Comparison of ENCODE assay signal across 8 mouse cellular contexts in the genomic region with DNA sequence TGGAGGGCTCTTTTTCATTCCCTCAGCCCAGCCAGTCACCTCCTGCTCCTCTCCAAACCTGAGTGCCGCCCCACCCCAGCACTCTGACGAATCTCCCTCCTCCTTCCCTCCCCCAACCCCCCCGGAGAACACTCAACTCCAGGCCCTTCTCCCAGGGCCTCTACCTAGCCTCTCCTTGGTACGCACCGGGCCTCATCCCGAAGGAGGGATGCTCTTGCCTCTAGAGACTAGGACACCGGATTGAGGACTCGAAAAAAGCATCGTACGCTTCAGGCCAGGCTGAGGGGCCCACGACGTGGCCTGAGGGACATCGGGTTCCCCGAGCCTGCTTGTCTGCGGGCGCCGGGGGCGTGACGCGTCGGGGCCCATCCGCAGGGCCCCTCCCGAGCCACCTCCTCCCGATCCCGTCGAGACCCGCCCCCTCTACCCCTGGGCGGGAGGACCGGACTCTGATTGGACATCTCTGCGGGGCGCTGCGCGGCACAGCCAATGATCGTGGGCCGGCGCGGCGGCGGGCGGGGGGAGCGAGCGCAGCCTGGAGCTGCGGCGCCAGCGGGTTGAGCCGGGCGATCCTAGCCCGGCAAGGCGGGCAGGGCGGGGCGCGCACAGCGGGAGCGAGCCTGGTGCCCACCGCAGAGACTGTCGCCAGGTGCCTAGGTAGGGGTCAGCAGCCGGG. TPM values are rescaled to one million over a fixed set of nuclear protein-coding genes. Genes with fewer than 3 reads are reported as not detected.
DNase-seq lines count a peak whose midpoint lies in the region; ATAC-seq and TF ChIP-seq lines count a peak whose summit lies in the region.

Camkk1 (plus strand) TSS at position 538 of the 676 bp plus-strand sequence.

- peaks cover 51% of the 10 kb centered on the region for H3K4me1 ChIP-seq in G1E (ENCODE audit: insufficient read depth, low read depth, low read length)
- peaks cover 19% of the 10 kb centered on the region for H3K4me1 ChIP-seq in forebrain, embryonic 16.5 days (replicated peaks; ENCODE audit: control insufficient read depth, insufficient read depth, low read length)
- H3K4me1 ChIP-seq in neural tube, embryonic 15.5 days, result peaks cover 43% of the 10 kb centered on the region

- H3K4me3 ChIP-seq in G1E (ENCODE audit: low read depth, low read length), result peak within 1 kb of the TSS; percentile 77
- peak within 1 kb of the TSS; percentile 63 for H3K4me3 ChIP-seq in forebrain, embryonic 16.5 days (replicated peaks; ENCODE audit: low read length)
- H3K4me3 ChIP-seq in neural tube, embryonic 15.5 days (replicated peaks), result peak within 1 kb of the TSS; percentile 72

- intact Hi-C loops in heart, postnatal 36 days (cut with DNase I), result no loop called here

- peaks cover 81% of the 10 kb centered on the region for H3K27me3 ChIP-seq in G1E (ENCODE audit: insufficient read depth, low read length)
- peaks cover 8% of the 10 kb centered on the region for H3K27me3 ChIP-seq in forebrain, embryonic 16.5 days (replicated peaks; ENCODE audit: control insufficient read depth, insufficient read depth, low read length)
- no peaks in the 10 kb centered on the region for H3K27me3 ChIP-seq in neural tube, embryonic 15.5 days (replicated peaks)

- peak within 1 kb of the TSS; percentile 91 for H3K4me2 ChIP-seq in forebrain, embryonic 16.5 days (ENCODE audit: low read length)
- peak within 1 kb of the TSS; percentile 71 for H3K4me2 ChIP-seq in neural tube, embryonic 15.5 days

- H3K36me3 ChIP-seq in G1E (replicated peaks), result peaks cover 6% of the 10 kb centered on the region
- H3K36me3 ChIP-seq in forebrain, embryonic 16.5 days (ENCODE audit: control insufficient read depth, insufficient read depth), result no peaks in the 10 kb centered on the region
- no peaks in the 10 kb centered on the region for H3K36me3 ChIP-seq in neural tube, embryonic 15.5 days

- peak; percentile 98 for ATAC-seq in G1E (ENCODE audit: extremely low read depth, insufficient number of reproducible peaks, low FRiP score, poor library complexity, severe bottlenecking)
- peak; percentile 96 for ATAC-seq in forebrain, embryonic 16.5 days
- ATAC-seq in neural tube, embryonic 15.5 days (ENCODE audit: low FRiP score), result peak; percentile 95

- H3K27ac ChIP-seq in forebrain, embryonic 16.5 days (ENCODE audit: low read length), result peak within 1 kb of the TSS; percentile 36; the same call in 1 of the 2 replicates
- peak within 1 kb of the TSS; percentile 75 for H3K27ac ChIP-seq in neural tube, embryonic 15.5 days (replicated peaks)

- peak within 1 kb of the TSS; percentile 64 for H3K9ac ChIP-seq in forebrain, embryonic 16.5 days (replicated peaks; ENCODE audit: low read depth, low read length)
- peak within 1 kb of the TSS; percentile 75 for H3K9ac ChIP-seq in neural tube, embryonic 15.5 days (replicated peaks)

- WGBS in forebrain, embryonic 16.5 days, result under 1% methylated on average over 50 of the region's 57 CpGs
- WGBS in neural tube, embryonic 15.5 days, result under 1% methylated on average over 52 of the region's 57 CpGs

- DNase-seq in G1E (ENCODE audit: low spot score), result peak; percentile 100
- peak; percentile 97 for DNase-seq in cerebellum, adult 11 months
- DNase-seq in heart, postnatal 36 days, result peak; percentile 89 to 90
- peak; percentile 93 to 96 for DNase-seq in layer of hippocampus, adult 18-20 months (ENCODE audit: low spot score in 2 of 2)
- peak; percentile 95 to 97 for DNase-seq in lung, adult 18-20 months
- DNase-seq in testis, postnatal 10 days (ENCODE audit: low spot score), result peak; percentile 92

- H3K9me3 ChIP-seq in G1E (replicated peaks), result no peaks in the 10 kb centered on the region
- H3K9me3 ChIP-seq in forebrain, embryonic 16.5 days (ENCODE audit: control insufficient read depth, low read length), result no peaks in the 10 kb centered on the region
- no peaks in the 10 kb centered on the region for H3K9me3 ChIP-seq in neural tube, embryonic 15.5 days (replicated peaks)

- TF ChIP-seq CTCF in G1E (IDR thresholded peaks at IDR 0.05; ENCODE audit: low read depth, low read length), result no peak

RNA-seq across cellular contexts. Expression of gene Camkk1, which starts in this region (rescaled TPM):
- 1.9 and 4.2 TPM in 2 replicates for total RNA-seq in G1E (2014; fragmentation: Nextera tagmentation)
- 13.1 and 13.8 TPM in 2 replicates for total RNA-seq in G1E (2017)
- 8.9 and 9.9 TPM in 2 replicates for polyA plus RNA-seq in G1E (2012)
- 22.5 and 27.7 TPM in 2 replicates for polyA plus RNA-seq in forebrain, embryonic 16.5 days (2015; fragmentation: Nextera tagmentation; extraction: Ambion mirVana)
- total RNA-seq in heart, postnatal 36 days (2021), result under 1 TPM; 0.84 to 1.00 TPM
- total RNA-seq in layer of hippocampus, adult 18-20 months (2021), result 100 to 1,000 TPM; 175 to 178 TPM
- 30.9 and 34.7 TPM in 2 replicates for polyA plus RNA-seq in neural tube, embryonic 15.5 days (2015; fragmentation: Nextera tagmentation; extraction: Ambion mirVana)

Comparison
In these comparisons a context has a peak if more than half of its experiments do, and no peak if none do; other contexts are left out.
1. Peak in every context shown above with its lines: DNase-seq, ATAC-seq, H3K4me3 ChIP-seq and H3K27ac ChIP-seq.
2. RNA of gene Camkk1 (total RNA-seq): 175 to 178 TPM in layer of hippocampus, adult 18-20 months; 1.9 to 13.8 TPM in G1E and 0.84 to 1.00 TPM in heart, postnatal 36 days; every median in the first group is over 10 times any median in the second.
3. Peak in DNase-seq in heart, postnatal 36 days; RNA of the gene not detected or under 1 TPM.